Mouse (Mus musculus) thymus, adult 2 months (tissue): ENCODE data around the gene Cers5.
"Not testable (repeated sequence)": the region's sequence is repeated elsewhere in the genome, so short reads cannot be mapped to it uniquely, and the experiment has no call there.

Experiments used
- CTCF ChIP-seq: fragments of 200-500 bp; IDR thresholded peaks from 2 replicates; pipeline ENCODE4 v1.5.1; 2012; ENCODE audit warnings: mild to moderate bottlenecking, control low read depth, low read length, moderate library complexity, borderline replicate concordance; ENCODE audit not compliant: control insufficient read depth, poor library complexity, insufficient read depth; ENCODE audit errors: extremely low read depth
- POLR2A ChIP-seq: fragments of 200-500 bp; IDR thresholded peaks from 2 replicates; pipeline ENCODE4 v1.6.1; 2012; ENCODE audit warnings: mild to moderate bottlenecking, low read length, control low read depth, moderate library complexity; ENCODE audit not compliant: control insufficient read depth, poor library complexity, insufficient read depth; ENCODE audit errors: extremely low read depth

DNA sequence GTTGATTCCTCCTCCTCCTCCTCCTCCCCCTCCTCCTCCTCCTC lies at the start of gene Cers5:
- not testable (repeated sequence) for TF ChIP-seq CTCF, POLR2A
